Mouse (Mus musculus): Measurements from ENCODE around the gene Polr2g.

DNA sequence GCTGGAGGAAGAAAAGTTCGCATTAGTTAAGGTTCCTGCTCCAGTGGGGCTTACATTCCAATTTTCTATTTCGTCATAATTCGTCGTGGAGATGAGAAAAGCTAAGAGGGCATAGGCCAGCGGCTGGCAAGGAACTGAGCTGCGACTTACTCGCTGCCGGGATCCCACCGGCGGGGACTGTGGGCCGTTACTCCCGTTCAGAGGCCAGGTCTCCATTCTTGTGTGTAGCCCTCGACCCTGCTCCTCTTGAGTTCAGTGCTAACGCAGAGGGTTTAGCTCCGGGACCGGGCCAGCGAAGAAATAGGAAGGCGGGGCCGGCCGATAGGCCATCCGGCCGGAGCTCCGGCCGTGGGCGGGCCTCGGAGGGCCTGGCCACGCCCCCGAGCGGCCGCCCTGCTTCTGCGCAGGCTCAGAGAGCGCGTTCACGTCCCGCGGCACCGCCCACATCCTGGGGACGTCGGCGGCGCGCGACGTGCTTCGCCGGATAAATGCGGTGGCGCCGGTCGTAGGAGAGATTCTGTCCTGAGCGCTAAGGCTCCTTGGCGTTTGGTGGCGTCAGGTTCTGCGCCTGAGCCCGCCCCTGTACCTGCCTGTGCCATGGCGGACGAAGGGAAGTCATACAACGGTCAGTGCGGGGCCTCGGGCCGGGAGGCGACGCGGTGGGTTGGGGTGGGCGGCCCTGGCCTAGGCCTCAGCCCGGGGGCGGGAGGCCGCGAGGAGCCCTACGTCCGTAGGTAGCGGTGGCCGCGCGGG is 41.6 kb downstream of the Polr2g start, which contains the start of gene Nxf1:
- no peak for TF ChIP-seq CTCF (IDR thresholded peaks at IDR 0.05 in 2 of 3, conservative IDR thresholded peaks at IDR 0.05 in 1 of 3; ENCODE audit: control insufficient read depth in 1 of 3, insufficient read depth in 1 of 3, low read depth in 2 of 3, low read length in 3 of 3, poor library complexity in 1 of 3, severe bottlenecking in 1 of 3)
- peak; percentile 5; the same call in 1 of the 2 replicates for TF ChIP-seq MAX (IDR thresholded peaks at IDR 0.05; ENCODE audit: low read length)
- TF ChIP-seq GATA1 (IDR thresholded peaks at IDR 0.05; ENCODE audit: low read depth, low read length) = 0 out of 2 replicates have a peak, but pooled peaks have one; percentile 12
- TF ChIP-seq SMC3 (IDR thresholded peaks at IDR 0.05; ENCODE audit: low read depth, low read length) = no peak
- TF ChIP-seq RAD21 (IDR thresholded peaks at IDR 0.05; ENCODE audit: low read depth, low read length) = no peak
- peak; percentile 98 to 99 for TF ChIP-seq POLR2A (IDR thresholded peaks at IDR 0.05; ENCODE audit: control insufficient read depth in 1 of 2, insufficient read depth in 1 of 2, low read depth in 1 of 2, low read length in 2 of 2, poor library complexity in 1 of 2)
- peak; percentile 99 for TF ChIP-seq NELFE (IDR thresholded peaks at IDR 0.05; ENCODE audit: low read depth, low read length)
- no peak for TF ChIP-seq JUND (IDR thresholded peaks at IDR 0.05; ENCODE audit: low read depth, low read length)
- TF ChIP-seq ZNF384 (IDR thresholded peaks at IDR 0.05; ENCODE audit: low read depth, low read length) = no peak; the same call in 1 of the 2 replicates
- TF ChIP-seq MAZ (IDR thresholded peaks at IDR 0.05; ENCODE audit: low read depth, low read length) = no peak
- TF ChIP-seq KAT2A (conservative IDR thresholded peaks at IDR 0.05; ENCODE audit: low read depth, low read length) = no peak; the same call in 1 of the 2 replicates
- no peak for TF ChIP-seq ZKSCAN1 (IDR thresholded peaks at IDR 0.05; ENCODE audit: low read depth, low read length)
- peak; percentile 38; the same call in 1 of the 2 replicates for TF ChIP-seq ETS1 (IDR thresholded peaks at IDR 0.05; ENCODE audit: low read depth, low read length)
